Comparison of ENCODE assay signal across 31 mouse cellular contexts in the genomic region with DNA sequence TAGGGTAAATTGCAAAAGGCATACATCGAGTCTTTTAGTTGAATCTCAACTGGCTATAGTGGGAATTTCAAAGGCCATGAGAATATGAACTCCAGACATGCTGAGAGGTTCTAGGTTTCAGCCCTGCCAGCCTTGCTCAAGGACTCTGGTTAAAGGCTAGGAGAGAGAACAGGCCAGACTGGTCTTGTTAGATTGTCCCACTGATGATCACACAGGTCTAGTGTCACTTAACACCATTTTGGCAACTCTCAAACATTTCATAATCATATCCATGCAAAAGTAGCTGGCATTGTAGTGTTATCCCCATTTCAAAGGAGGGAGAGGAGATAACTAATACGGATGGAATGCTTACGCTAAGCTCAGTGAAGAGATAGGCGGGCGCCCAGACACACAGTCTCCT. TPM values are rescaled to one million over a fixed set of nuclear protein-coding genes. Genes with fewer than 3 reads are reported as not detected.
DNase-seq lines count a peak whose midpoint lies in the region; ATAC-seq lines count a peak whose summit lies in the region.
"Had no signal": no experiment of that assay in that cellular context is flagged by ENCODE, and none has a peak within 500 bp of the region (broad histone marks: within the 10 kb centered on the region; RNA-seq: fewer than 3 reads in every experiment).

No protein-coding gene starts in this region.

- peak overlapping the region; percentile 24; the same call in 1 of the 2 replicates for H3K27ac ChIP-seq in heart, embryonic 13.5 days (replicated peaks)
- H3K27ac ChIP-seq in lung, embryonic 16.5 days (ENCODE audit: low read length): peak overlapping the region; percentile 9; the same call in 1 of the 2 replicates
- no peak overlapping the region for H3K27ac ChIP-seq in neural tube, embryonic 15.5 days (replicated peaks)
- H3K27ac ChIP-seq: gastrocnemius, adult 2 months; hindbrain, embryonic 12.5 days; hindbrain, postnatal 0 days; intestine, embryonic 15.5 days; layer of hippocampus, adult 2 months; left cerebral cortex, adult 2 months; limb, embryonic 13.5 days; midbrain, embryonic 10.5 days; midbrain, embryonic 15.5 days; stomach, embryonic 15.5 days had no signal

- no peak for ATAC-seq in heart, embryonic 13.5 days (ENCODE audit: extremely low read depth, insufficient number of reproducible peaks, low FRiP score, low TSS enrichment)
- ATAC-seq in lung, embryonic 16.5 days (ENCODE audit: low read depth): peak; percentile 59; the same call in 1 of the 2 replicates
- no peak for ATAC-seq in neural tube, embryonic 15.5 days (ENCODE audit: low FRiP score)
- ATAC-seq: activated CD4-positive, CD25-positive, alpha-beta regulatory T cell, adult 4 months; CD4-positive, CD25-positive, alpha-beta regulatory T cell, adult 4 months; forebrain, embryonic 16.5 days; hindbrain, postnatal 0 days; intestine, embryonic 15.5 days; midbrain, embryonic 15.5 days had no signal

- H3K36me3 ChIP-seq in heart, embryonic 13.5 days: no peaks in the 10 kb centered on the region
- no peaks in the 10 kb centered on the region for H3K36me3 ChIP-seq in lung, embryonic 16.5 days (ENCODE audit: control insufficient read depth, insufficient read depth, low read length)
- no peaks in the 10 kb centered on the region for H3K36me3 ChIP-seq in neural tube, embryonic 15.5 days
- H3K36me3 ChIP-seq: hindbrain, embryonic 12.5 days; intestine, embryonic 15.5 days; limb, embryonic 13.5 days; midbrain, embryonic 10.5 days; midbrain, embryonic 15.5 days; stomach, embryonic 15.5 days had no signal

- H3K4me3 ChIP-seq in heart, embryonic 13.5 days: no peak overlapping the region
- no peak overlapping the region for H3K4me3 ChIP-seq in lung, embryonic 16.5 days (ENCODE audit: low read length)
- H3K4me3 ChIP-seq in neural tube, embryonic 15.5 days (replicated peaks): no peak overlapping the region
- H3K4me3 ChIP-seq: gastrocnemius, adult 2 months; hindbrain, embryonic 12.5 days; intestine, embryonic 15.5 days; layer of hippocampus, adult 2 months; left cerebral cortex, adult 2 months; limb, embryonic 13.5 days; midbrain, embryonic 10.5 days; midbrain, embryonic 15.5 days; stomach, embryonic 15.5 days had no signal

- H3K9ac ChIP-seq in heart, embryonic 13.5 days: no peak overlapping the region
- no peak overlapping the region for H3K9ac ChIP-seq in lung, embryonic 16.5 days (ENCODE audit: low read length)
- no peak overlapping the region for H3K9ac ChIP-seq in neural tube, embryonic 15.5 days (replicated peaks)
- H3K9ac ChIP-seq: hindbrain, embryonic 12.5 days; intestine, embryonic 15.5 days; limb, embryonic 13.5 days; midbrain, embryonic 15.5 days; stomach, embryonic 15.5 days had no signal

- no peaks in the 10 kb centered on the region for H3K27me3 ChIP-seq in heart, embryonic 13.5 days (replicated peaks)
- no peaks in the 10 kb centered on the region for H3K27me3 ChIP-seq in lung, embryonic 16.5 days (ENCODE audit: control insufficient read depth, insufficient read depth, low read depth, low read length)
- H3K27me3 ChIP-seq in neural tube, embryonic 15.5 days (replicated peaks): no peaks in the 10 kb centered on the region
- H3K27me3 ChIP-seq: hindbrain, embryonic 12.5 days; intestine, embryonic 15.5 days; limb, embryonic 13.5 days; midbrain, embryonic 15.5 days; stomach, embryonic 15.5 days had no signal

- no peak for DNase-seq in heart, postnatal 36 days
- DNase-seq in lung, postnatal 14 days: no peak
- DNase-seq in gonadal fat pad, adult 2 months (ENCODE audit: low read depth): peak; percentile 56
- no peak for DNase-seq in cerebellum, postnatal 10 days
- DNase-seq: adrenal gland, adult 2 months; adrenal gland, postnatal 36 days; cerebellum, adult 2 months; cerebellum, postnatal 25 days; gastrocnemius, adult 2 months; kidney, adult 2 months; kidney, postnatal 36 days; right cerebral cortex, postnatal 25 days; thymus, adult 18-20 months; thymus, postnatal 36 days had no signal

- H3K9me3 ChIP-seq in heart, embryonic 13.5 days: no peaks in the 10 kb centered on the region
- no peaks in the 10 kb centered on the region for H3K9me3 ChIP-seq in lung, embryonic 16.5 days (ENCODE audit: control insufficient read depth, low read length)
- H3K9me3 ChIP-seq in neural tube, embryonic 15.5 days (replicated peaks): no peaks in the 10 kb centered on the region
- H3K9me3 ChIP-seq: hindbrain, embryonic 12.5 days; intestine, embryonic 15.5 days; limb, embryonic 13.5 days; midbrain, embryonic 10.5 days; midbrain, embryonic 15.5 days; stomach, embryonic 15.5 days had no signal

- intact Hi-C loops in heart, postnatal 36 days (cut with DNase I): no loop called here

- 53% methylated on average over 5 of the region's 5 CpGs for WGBS in heart, embryonic 13.5 days
- 42% methylated on average over 5 of the region's 5 CpGs for WGBS in lung, embryonic 16.5 days
- 89% methylated on average over 5 of the region's 5 CpGs for WGBS in neural tube, embryonic 15.5 days

- no peak overlapping the region for H3K4me2 ChIP-seq in heart, embryonic 13.5 days
- H3K4me2 ChIP-seq in lung, embryonic 16.5 days (ENCODE audit: low read depth, low read length): no peak overlapping the region
- H3K4me2 ChIP-seq in neural tube, embryonic 15.5 days: no peak overlapping the region
- H3K4me2 ChIP-seq: heart, embryonic 11.5 days; hindbrain, embryonic 12.5 days; intestine, embryonic 15.5 days; limb, embryonic 13.5 days; liver, embryonic 11.5 days; midbrain, embryonic 15.5 days; stomach, embryonic 15.5 days had no signal

- H3K4me1 ChIP-seq in heart, embryonic 13.5 days: peaks cover 35% of the 10 kb centered on the region
- peaks cover 19% of the 10 kb centered on the region for H3K4me1 ChIP-seq in lung, embryonic 16.5 days (replicated peaks; ENCODE audit: control insufficient read depth, insufficient read depth, low read length)
- H3K4me1 ChIP-seq in neural tube, embryonic 15.5 days: peaks cover 14% of the 10 kb centered on the region
- H3K4me1 ChIP-seq: hindbrain, embryonic 12.5 days; intestine, embryonic 15.5 days; midbrain, embryonic 10.5 days; stomach, embryonic 15.5 days had no signal

RNA-seq across cellular contexts. Expression of gene Cobl, which starts 43.6 kb away (rescaled TPM):
- polyA plus RNA-seq in heart, embryonic 13.5 days (2015; fragmentation: Nextera tagmentation; extraction: Ambion mirVana): 31.0 and 40.0 TPM in 2 replicates
- total RNA-seq in heart, postnatal 36 days (2021): 10 to 100 TPM; 16.7 to 28.2 TPM
- 12.4 and 12.6 TPM in 2 replicates for polyA plus RNA-seq in lung, embryonic 16.5 days (2015; fragmentation: Nextera tagmentation; extraction: Ambion mirVana)
- polyA plus RNA-seq in gonadal fat pad, adult 2 months (2012; rRNA removed): 2.6 and 2.9 TPM in 2 replicates
- 13.9 and 15.6 TPM in 2 replicates for polyA plus RNA-seq in neural tube, embryonic 15.5 days (2015; fragmentation: Nextera tagmentation; extraction: Ambion mirVana)
- polyA plus RNA-seq: activated CD4-positive, CD25-positive, alpha-beta regulatory T cell, adult 4 months had no signal
